Mouse (Mus musculus) bone marrow, adult 2 months (tissue): ENCODE data around the gene Supt5. TPM values are rescaled to one million over a fixed set of nuclear protein-coding genes. Genes with fewer than 3 reads are reported as not detected.
A peak's percentile ranks its signal among the peaks of the same experiment; 100 is the strongest.

Experiments
- H3K27ac ChIP-seq: fragments of 200-500 bp; 2 replicates; pipeline ENCODE4 v1.5.1; 2012; ENCODE audit warnings: low read depth, mild to moderate bottlenecking, control low read depth, inconsistent platforms, low read length; ENCODE audit not compliant: control insufficient read depth, poor library complexity, insufficient read depth
- H3K4me1 ChIP-seq: fragments of 200-500 bp; 2 replicates; pipeline ENCODE4 v1.6.1; 2011; ENCODE audit warnings: low read length; ENCODE audit not compliant: control insufficient read depth, insufficient read depth
- H3K4me3 ChIP-seq: fragments of 200-500 bp; replicated peaks from 2 replicates; pipeline ENCODE3; 2011; ENCODE audit warnings: mild to moderate bottlenecking, low read depth, low read length, control low read depth; ENCODE audit not compliant: control insufficient read depth
- CTCF ChIP-seq: fragments of 200-500 bp; IDR thresholded peaks from 2 replicates; pipeline ENCODE4 v1.5.1; 2011; ENCODE audit warnings: low read length, control low read depth; ENCODE audit not compliant: control insufficient read depth, insufficient read depth
- POLR2A ChIP-seq: fragments of 200-500 bp; IDR thresholded peaks from 2 replicates; pipeline ENCODE4 v1.6.1; 2011; ENCODE audit warnings: low read depth, mild to moderate bottlenecking, control low read depth, low read length, borderline replicate concordance; ENCODE audit not compliant: control insufficient read depth
- WGBS: fragments of 180-500 bp; shearing (Covaris S2); methylation state at CpG from one replicate; pipeline ENCODE4 v1.1.7; 2018; 5-methylcytosine and 5-hydroxymethylcytosine counted together
- polyA plus RNA-seq: library from polyadenylated mRNA; stranded (reverse); fragments of >200 nt; gene quantifications from 2 replicates; pipeline ENCODE4 v1.2.4, GENCODE M21; 2011; ENCODE audit warnings: low replicate concordance; ENCODE audit not compliant: missing spikeins, insufficient read depth, insufficient read length

The Supt5 gene
- polyA plus RNA-seq, 1 experiment = 77.1 TPM

- WGBS = 73% methylated on average over 7 of the region's 7 CpGs
Observed at GRCm38 (mm10) chr7:28280630-28281029, 57.9 kb downstream of the Supt5 start.

GRCm38 (mm10) chr7:28278279-28278652 lies 60.3 kb downstream of the Supt5 start:
- 90% methylated on average over 7 of the region's 7 CpGs for WGBS
- Histone ChIP-seq H3K27ac (no peak overlapping the region), H3K4me3 (no peak overlapping the region), H3K4me1 (no peaks in the 10 kb centered on the region)
- TF ChIP-seq POLR2A (no peak), CTCF (no peak)

More at GRCm38 (mm10) chr7:28280630-28281029, 57.9 kb downstream of the Supt5 start:
- TF ChIP-seq CTCF (no peak), POLR2A (no peak)
- Histone ChIP-seq H3K4me1 (no peaks in the 10 kb centered on the region), H3K27ac (no peak overlapping the region), H3K4me3 (no peak overlapping the region)

GRCm38 (mm10) chr7:28277615-28278278 lies 60.8 kb downstream of the Supt5 start, which contains the start of gene Eid2b:
Eid2b (plus strand) TSS chr7:28277739.
- H3K4me1 ChIP-seq = no peaks in the 10 kb centered on the region
- WGBS = 4% methylated on average over 68 of the region's 68 CpGs
- H3K27ac ChIP-seq = peak within 1 kb of the TSS; percentile 68; the same call in 1 of the 2 replicates
- TF ChIP-seq CTCF = peak; percentile 83
- TF ChIP-seq POLR2A = peak; percentile 61; the same call in 1 of the 2 replicates
- H3K4me3 ChIP-seq = peak within 1 kb of the TSS; percentile 91

GRCm38 (mm10) chr7:28277237-28277614 lies 61.3 kb downstream of the Supt5 start:
- TF ChIP-seq POLR2A (no peak), CTCF (no peak)
- 54% methylated on average over 8 of the region's 8 CpGs for WGBS
- H3K4me3 ChIP-seq = no peak overlapping the region
- no peaks in the 10 kb centered on the region for H3K4me1 ChIP-seq
- H3K27ac ChIP-seq = no peak overlapping the region

- no peak for TF ChIP-seq CTCF
- TF ChIP-seq POLR2A = no peak
Observed at GRCm38 (mm10) chr7:28271761-28272160, 66.8 kb downstream of the Supt5 start.

GRCm38 (mm10) chr7:28269355-28269754 lies 69.2 kb downstream of the Supt5 start:
- TF ChIP-seq POLR2A = no peak
- TF ChIP-seq CTCF = 0 out of 2 replicates have a peak, but pooled peaks have one; percentile 21
- 87% methylated on average over 12 of the region's 12 CpGs for WGBS
- H3K4me1 ChIP-seq = no peaks in the 10 kb centered on the region; the same call in 1 of the 2 replicates
- H3K27ac ChIP-seq = no peak overlapping the region
- H3K4me3 ChIP-seq = no peak overlapping the region

More at GRCm38 (mm10) chr7:28271761-28272160, 66.8 kb downstream of the Supt5 start:
- Histone ChIP-seq H3K4me1 (no peaks in the 10 kb centered on the region; the same call in 1 of the 2 replicates), H3K4me3 (no peak overlapping the region), H3K27ac (no peak overlapping the region)
- WGBS = 69% methylated on average over 3 of the region's 3 CpGs

GRCm38 (mm10) chr7:28268576-28268975 lies 70.0 kb downstream of the Supt5 start:
- Histone ChIP-seq H3K4me3 (no peak overlapping the region), H3K4me1 (no peaks in the 10 kb centered on the region; the same call in 1 of the 2 replicates), H3K27ac (no peak overlapping the region; the same call in 1 of the 2 replicates)
- TF ChIP-seq POLR2A = no peak
- TF ChIP-seq CTCF = no peak
- WGBS = 41% methylated on average over 16 of the region's 16 CpGs

GRCm38 (mm10) chr7:28268042-28268531 lies 70.5 kb downstream of the Supt5 start:
- no peaks in the 10 kb centered on the region; the same call in 1 of the 2 replicates for H3K4me1 ChIP-seq

More at GRCm38 (mm10) chr7:28268042-28268531, 70.5 kb downstream of the Supt5 start:
- Histone ChIP-seq H3K27ac (no peak overlapping the region; the same call in 1 of the 2 replicates), H3K4me3 (no peak overlapping the region)
- 2% methylated on average over 62 of the region's 62 CpGs for WGBS
- TF ChIP-seq CTCF (no peak), POLR2A (no peak)
